Mouse (Mus musculus) embryonic facial prominence, embryonic 14.5 days (tissue): ENCODE results near the gene Cxcl14. TPM values are rescaled to one million over a fixed set of nuclear protein-coding genes. Genes with fewer than 3 reads are reported as not detected.

Experiments
- ATAC-seq: fragments of 200-750 bp; cut with Nextera tagmentation; 2 replicates; pipeline ENCODE4 v1.8.0; 2017; ENCODE audit warnings: low read depth, moderate number of reproducible peaks, moderate TSS enrichment
- DNase-seq: peaks from one replicate; pipeline ENCODE4 v3.0.0-alpha.2; 2015; ENCODE audit warnings: low spot score
- H3K27ac ChIP-seq: fragments of 300-500 bp; sonication (generic); replicated peaks from 2 replicates; pipeline ENCODE4 v1.5.1; 2014; ENCODE audit warnings: low read depth, mild to moderate bottlenecking, low read length, moderate library complexity
- H3K27me3 ChIP-seq: fragments of 300-500 bp; sonication (generic); replicated peaks from 2 replicates; pipeline ENCODE4 v1.6.1; 2014; ENCODE audit warnings: low read length; ENCODE audit not compliant: control insufficient read depth, insufficient read depth
- H3K36me3 ChIP-seq: fragments of 300-500 bp; sonication (generic); 2 replicates; pipeline ENCODE4 v1.6.1; 2014; ENCODE audit warnings: low read length, mixed read lengths; ENCODE audit not compliant: control insufficient read depth, insufficient read depth
- H3K4me1 ChIP-seq: fragments of 300-500 bp; sonication (generic); 2 replicates; pipeline ENCODE4 v1.6.1; 2014; ENCODE audit warnings: antibody characterized with exemption, low read length; ENCODE audit not compliant: control insufficient read depth, insufficient read depth
- H3K4me2 ChIP-seq: fragments of 300-500 bp; sonication (generic); 2 replicates; pipeline ENCODE4 v1.6.1; 2014; ENCODE audit warnings: low read depth, mild to moderate bottlenecking, low read length, moderate library complexity, mixed read lengths
- H3K4me3 ChIP-seq: fragments of 300-500 bp; sonication (generic); 2 replicates; pipeline ENCODE4 v1.5.1; 2014; ENCODE audit warnings: low read depth, mild to moderate bottlenecking, low read length
- H3K9ac ChIP-seq: fragments of 300-500 bp; sonication (generic); 2 replicates; pipeline ENCODE4 v1.6.1; 2014; ENCODE audit warnings: low read depth, mild to moderate bottlenecking, low read length, moderate library complexity, mixed read lengths
- H3K9me3 ChIP-seq: fragments of 300-500 bp; sonication (generic); 2 replicates; pipeline ENCODE4 v1.6.1; 2016; ENCODE audit warnings: low read length; ENCODE audit not compliant: control insufficient read depth
- WGBS: fragments of 180-500 bp; shearing (Covaris S2); extraction: QIAGEN DNeasy Blood & Tissue Kit; methylation state at CpG from one replicate; pipeline ENCODE4 v1.1.7; 2014; 5-methylcytosine and 5-hydroxymethylcytosine counted together
- polyA plus RNA-seq: library from polyadenylated mRNA; unstranded; fragments of >200 nt; fragmentation: Nextera tagmentation; extraction: Ambion mirVana; gene quantifications from 2 replicates; pipeline ENCODE4 v1.2.1, GENCODE M21; 2014

Cxcl14 gene
- polyA plus RNA-seq, 1 experiment from 2014 or later = 126 TPM

DNA sequence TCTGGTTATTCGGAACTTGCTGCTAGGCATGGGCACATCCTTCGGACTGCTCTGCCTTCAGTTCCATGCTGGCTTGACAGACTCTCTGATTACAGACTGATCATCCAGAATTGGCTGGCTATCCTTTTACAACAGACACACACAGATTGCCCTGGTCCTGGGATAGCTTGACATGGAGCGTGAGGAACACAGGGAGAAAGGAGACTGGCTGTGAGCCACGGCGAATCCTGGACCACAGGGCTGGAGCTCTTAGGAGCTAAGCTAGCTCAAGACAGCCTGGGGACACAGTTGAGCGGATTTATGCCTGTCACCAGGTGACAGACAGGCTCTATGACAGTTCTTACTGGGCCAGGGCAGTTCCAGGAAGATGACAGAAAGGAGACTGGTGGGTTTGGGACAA, 36.0 kb upstream of the Cxcl14 start:
- DNase-seq (no peak), ATAC-seq (no peak)
- WGBS = 66% methylated on average over 6 of the region's 6 CpGs
- no peak overlapping the region for H3K4me2 ChIP-seq
- no peaks in the 10 kb centered on the region for H3K9me3 ChIP-seq
- no peaks in the 10 kb centered on the region for H3K36me3 ChIP-seq
- no peak overlapping the region for H3K27ac ChIP-seq
- H3K27me3 ChIP-seq = no peaks in the 10 kb centered on the region
- H3K4me1 ChIP-seq = peaks cover 20% of the 10 kb centered on the region
- no peak overlapping the region for H3K4me3 ChIP-seq
- no peak overlapping the region for H3K9ac ChIP-seq

DNA sequence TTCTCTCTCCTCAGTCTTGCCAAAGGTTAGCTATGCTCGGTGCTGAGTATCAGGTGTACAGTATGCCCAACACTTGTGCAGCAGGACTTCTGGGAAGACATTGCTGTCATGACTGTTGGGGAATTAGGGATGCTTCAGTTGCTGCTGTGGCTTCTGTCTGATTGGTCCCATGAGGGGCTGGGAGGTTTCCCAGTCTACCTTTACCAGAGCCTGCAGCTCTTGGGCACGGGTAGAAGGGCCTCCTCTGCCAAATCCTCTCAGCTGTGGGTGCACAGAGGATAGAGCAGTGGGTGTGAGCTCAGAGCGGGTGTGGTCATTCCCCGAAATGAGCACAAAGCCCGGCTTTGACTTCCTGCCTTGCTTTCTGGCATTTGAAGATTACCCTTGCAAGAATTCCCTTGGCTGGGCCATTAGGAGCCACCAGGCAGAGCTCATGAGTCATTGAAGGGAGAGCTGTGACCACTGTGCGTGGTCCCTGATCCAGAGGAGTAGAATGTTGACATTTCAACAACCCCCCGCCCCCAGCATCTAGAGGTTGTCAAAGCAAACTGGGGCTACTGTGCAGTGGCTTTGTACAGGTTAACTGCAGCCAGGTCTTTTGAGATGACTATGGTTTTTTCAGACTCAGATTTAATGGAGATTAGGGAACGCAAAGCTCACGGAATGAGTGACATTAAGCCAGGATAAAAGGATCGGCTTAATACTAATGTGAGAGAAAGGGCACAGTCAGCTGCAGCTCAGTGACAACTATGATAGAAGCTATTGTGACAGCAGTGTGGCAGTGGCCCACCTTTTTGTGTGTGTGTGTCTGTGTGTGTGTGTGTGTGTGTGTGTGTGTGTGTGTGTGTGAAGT, 34.5 kb upstream of the Cxcl14 start:
- no peaks in the 10 kb centered on the region for H3K27me3 ChIP-seq

DNA sequence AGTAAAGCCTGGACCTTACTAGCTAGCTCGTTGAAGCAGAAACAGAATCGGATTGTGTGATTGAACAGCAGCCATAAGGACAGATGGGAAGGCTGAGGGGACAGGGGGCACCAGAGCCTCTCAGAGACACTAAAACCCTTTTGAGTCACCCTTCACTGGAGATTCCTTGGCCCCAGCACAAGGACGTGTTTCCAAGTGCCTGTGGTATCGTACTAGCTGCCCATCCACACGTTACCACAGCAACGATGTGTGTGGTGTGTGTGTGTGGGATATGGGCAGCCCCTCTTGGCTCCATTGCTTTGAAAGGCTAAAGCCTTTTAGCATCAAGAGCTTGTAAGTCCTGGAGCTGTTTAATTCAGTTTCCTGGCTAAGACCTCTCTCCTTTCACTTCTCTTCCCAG, 33.4 kb upstream of the Cxcl14 start:
- Histone ChIP-seq H3K9me3 (no peaks in the 10 kb centered on the region), H3K4me1 (peaks cover 30% of the 10 kb centered on the region), H3K27me3 (no peaks in the 10 kb centered on the region), H3K9ac (no peak overlapping the region), H3K4me2 (no peak overlapping the region), H3K4me3 (no peak overlapping the region), H3K36me3 (no peaks in the 10 kb centered on the region), H3K27ac (no peak overlapping the region)
- ATAC-seq (no peak), DNase-seq (peak; percentile 50)
- 72% methylated on average over 6 of the region's 6 CpGs for WGBS

More for the DNA sequence above, 34.5 kb upstream of the Cxcl14 start:
- H3K4me2 ChIP-seq = no peak overlapping the region
- no peak overlapping the region for H3K27ac ChIP-seq
- 49% methylated on average over 10 of the region's 10 CpGs for WGBS
- ATAC-seq = no peak
- no peak overlapping the region for H3K9ac ChIP-seq
- H3K9me3 ChIP-seq = no peaks in the 10 kb centered on the region
- DNase-seq = peak; percentile 30
- no peaks in the 10 kb centered on the region for H3K36me3 ChIP-seq
- peaks cover 24% of the 10 kb centered on the region for H3K4me1 ChIP-seq
- H3K4me3 ChIP-seq = no peak overlapping the region

DNA sequence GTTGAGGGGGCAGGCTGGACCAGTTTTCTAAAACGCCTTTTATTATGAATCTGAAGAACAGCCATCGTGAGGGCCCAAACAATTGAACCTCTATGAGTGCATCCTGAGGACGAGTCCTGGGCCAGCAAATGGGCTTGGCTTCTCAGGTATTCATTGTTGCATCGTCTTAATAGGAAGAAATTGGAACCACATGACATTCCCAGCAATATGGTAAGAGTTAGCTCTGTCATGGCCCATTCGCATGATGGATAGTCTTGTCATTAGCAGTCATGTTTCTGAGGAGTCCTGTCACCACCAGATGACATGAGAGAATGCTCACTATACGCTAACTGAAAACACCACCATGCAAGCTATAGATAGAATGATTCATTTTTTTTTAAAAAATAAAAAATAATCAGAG, 32.8 kb upstream of the Cxcl14 start:
- peak; percentile 75 for DNase-seq
- H3K27ac ChIP-seq = no peak overlapping the region

DNA sequence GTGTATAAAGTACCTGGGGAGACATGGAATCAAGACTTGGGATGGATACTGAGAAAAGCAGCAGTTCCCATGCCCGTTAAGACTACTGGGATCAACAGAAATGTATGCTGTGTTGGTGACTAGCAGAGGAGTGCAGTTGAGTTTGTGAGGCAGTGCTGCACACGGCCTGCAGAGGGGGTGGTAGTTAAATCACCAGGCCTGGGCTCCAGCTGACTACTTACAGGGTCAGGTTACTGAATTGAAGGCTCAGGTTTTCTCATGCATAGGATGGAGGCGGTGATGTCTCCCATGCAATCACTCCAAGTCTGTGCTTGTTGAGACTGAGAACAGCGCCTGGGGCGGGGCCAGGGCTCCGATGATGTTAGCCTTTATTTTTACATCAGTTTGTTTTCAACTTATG, 31.4 kb upstream of the Cxcl14 start:
- Histone ChIP-seq H3K27me3 (no peaks in the 10 kb centered on the region), H3K4me3 (no peak overlapping the region), H3K4me1 (peaks cover 30% of the 10 kb centered on the region), H3K4me2 (no peak overlapping the region), H3K36me3 (no peaks in the 10 kb centered on the region), H3K27ac (no peak overlapping the region), H3K9ac (no peak overlapping the region), H3K9me3 (no peaks in the 10 kb centered on the region)
- DNase-seq (peak; percentile 87), ATAC-seq (peak; percentile 60)
- 20% methylated on average over 6 of the region's 6 CpGs for WGBS

More for the DNA sequence above, 32.8 kb upstream of the Cxcl14 start:
- H3K36me3 ChIP-seq = no peaks in the 10 kb centered on the region
- no peak overlapping the region for H3K4me3 ChIP-seq
- ATAC-seq = no peak
- no peak overlapping the region for H3K4me2 ChIP-seq
- no peaks in the 10 kb centered on the region for H3K27me3 ChIP-seq
- 48% methylated on average over 6 of the region's 6 CpGs for WGBS
- H3K9me3 ChIP-seq = no peaks in the 10 kb centered on the region
- H3K4me1 ChIP-seq = peaks cover 30% of the 10 kb centered on the region
- no peak overlapping the region for H3K9ac ChIP-seq

DNA sequence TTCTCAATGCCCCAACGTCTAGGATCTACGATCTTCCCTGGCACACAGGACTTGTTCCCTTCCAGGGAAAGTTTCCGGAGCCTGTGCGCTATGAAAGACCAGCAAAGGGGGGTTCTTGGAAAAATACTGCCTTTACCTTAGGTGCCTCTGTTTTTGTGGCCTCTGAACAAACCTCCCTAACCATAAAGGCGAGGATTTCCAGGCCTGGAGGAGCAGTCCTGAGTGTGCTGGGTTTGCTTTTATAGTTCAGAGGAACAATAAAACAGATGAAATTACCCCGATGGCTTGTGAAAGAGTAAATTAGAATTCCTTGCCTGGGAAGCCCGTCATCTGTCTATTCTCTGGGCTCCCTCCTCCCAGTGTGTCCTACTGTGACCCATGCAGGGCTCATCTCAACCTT, 25.3 kb upstream of the Cxcl14 start:
- H3K4me2 ChIP-seq = no peak overlapping the region
- H3K27ac ChIP-seq = no peak overlapping the region
- WGBS = 59% methylated on average over 7 of the region's 7 CpGs
- H3K4me3 ChIP-seq = no peak overlapping the region
- no peaks in the 10 kb centered on the region for H3K36me3 ChIP-seq
- DNase-seq (no peak), ATAC-seq (no peak)
- no peaks in the 10 kb centered on the region for H3K27me3 ChIP-seq
- no peaks in the 10 kb centered on the region for H3K9me3 ChIP-seq
- peaks cover 14% of the 10 kb centered on the region; the same call in 1 of the 2 replicates for H3K4me1 ChIP-seq
- H3K9ac ChIP-seq = no peak overlapping the region

DNA sequence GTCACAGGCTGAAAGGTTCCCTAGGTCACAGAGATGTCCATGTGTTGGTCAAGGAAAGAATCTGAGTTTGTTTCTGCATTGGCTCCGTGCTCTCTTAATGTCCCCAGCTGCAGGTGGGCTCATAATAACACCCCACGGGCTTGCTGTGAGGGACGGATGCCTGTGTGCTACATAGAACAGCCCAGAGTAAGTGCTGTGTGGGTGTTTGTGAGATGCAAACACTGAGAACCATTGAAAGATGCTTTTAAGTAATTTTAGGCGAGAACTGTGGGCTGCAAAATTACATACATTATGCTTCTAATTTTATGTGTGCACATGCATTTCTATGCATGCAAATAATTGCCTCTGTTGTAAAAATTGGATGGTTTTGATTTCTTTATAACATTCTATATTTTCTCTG, 20.6 kb upstream of the Cxcl14 start:
- Histone ChIP-seq H3K9ac (no peak overlapping the region), H3K27ac (no peak overlapping the region), H3K4me1 (peaks cover 11% of the 10 kb centered on the region), H3K36me3 (no peaks in the 10 kb centered on the region), H3K4me2 (no peak overlapping the region), H3K9me3 (no peaks in the 10 kb centered on the region), H3K27me3 (no peaks in the 10 kb centered on the region), H3K4me3 (no peak overlapping the region)
- no peak for DNase-seq
- 62% methylated on average over 4 of the region's 4 CpGs for WGBS
- ATAC-seq = no peak

DNA sequence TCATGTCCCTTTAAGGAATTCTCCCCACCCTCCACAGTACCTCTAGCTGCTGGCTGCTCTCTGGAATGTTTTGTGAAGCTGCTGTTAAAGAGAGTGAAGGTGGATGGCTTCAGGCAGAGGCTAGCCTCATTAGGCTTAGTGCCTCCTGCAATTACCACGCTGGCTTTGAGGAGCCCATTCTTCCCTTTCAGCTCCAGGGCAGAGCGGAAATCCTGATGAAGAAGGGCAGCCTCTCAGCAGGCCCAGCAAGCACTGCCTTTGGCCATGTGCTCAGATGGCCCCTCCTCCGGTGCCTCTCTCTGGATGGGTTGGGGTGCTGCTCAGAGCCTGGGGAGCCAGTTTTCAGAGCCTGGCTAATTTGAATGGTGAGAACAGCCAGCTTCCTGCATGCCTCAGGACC, 18.9 kb upstream of the Cxcl14 start:
- DNase-seq = peak; percentile 72
- peak; percentile 79 for ATAC-seq
- H3K27ac ChIP-seq = no peak overlapping the region

DNA sequence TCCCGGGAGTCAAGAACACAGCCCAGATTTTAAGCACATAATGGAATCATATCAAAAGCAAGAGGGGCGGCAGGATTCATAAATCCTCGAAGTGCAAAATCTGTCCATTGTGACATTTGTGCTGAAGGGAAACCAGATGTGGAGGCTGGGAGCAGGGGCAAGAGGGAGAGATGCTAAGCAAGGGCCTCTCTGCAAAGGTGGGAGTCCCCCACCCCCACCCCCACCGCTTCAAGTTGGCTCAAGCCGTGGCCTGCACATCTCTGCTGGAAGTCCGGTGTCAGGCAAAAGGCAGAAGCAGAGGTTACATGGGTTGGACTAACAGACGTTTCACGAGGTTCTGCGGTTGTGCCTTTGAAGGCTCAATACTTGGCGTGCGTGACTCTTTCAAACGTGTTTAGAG, 8.7 kb upstream of the Cxcl14 start:
- Histone ChIP-seq H3K27ac (peak overlapping the region; percentile 28), H3K9ac (no peak overlapping the region), H3K4me2 (no peak overlapping the region), H3K36me3 (no peaks in the 10 kb centered on the region), H3K9me3 (peaks cover 4% of the 10 kb centered on the region; the same call in 1 of the 2 replicates), H3K4me3 (no peak overlapping the region), H3K27me3 (no peaks in the 10 kb centered on the region), H3K4me1 (peaks cover 7% of the 10 kb centered on the region; the same call in 1 of the 2 replicates)
- ATAC-seq (no peak), DNase-seq (peak; percentile 39)
- WGBS = 39% methylated on average over 12 of the region's 12 CpGs

More for the DNA sequence above, 18.9 kb upstream of the Cxcl14 start:
- H3K4me2 ChIP-seq = no peak overlapping the region
- H3K27me3 ChIP-seq = no peaks in the 10 kb centered on the region
- 42% methylated on average over 3 of the region's 3 CpGs for WGBS
- H3K4me1 ChIP-seq = peaks cover 11% of the 10 kb centered on the region
- H3K9me3 ChIP-seq = peaks cover 11% of the 10 kb centered on the region
- H3K9ac ChIP-seq = no peak overlapping the region
- H3K4me3 ChIP-seq = no peak overlapping the region
- H3K36me3 ChIP-seq = no peaks in the 10 kb centered on the region
